8 mouse cellular contexts compared by ENCODE assay signal in the genomic region with DNA sequence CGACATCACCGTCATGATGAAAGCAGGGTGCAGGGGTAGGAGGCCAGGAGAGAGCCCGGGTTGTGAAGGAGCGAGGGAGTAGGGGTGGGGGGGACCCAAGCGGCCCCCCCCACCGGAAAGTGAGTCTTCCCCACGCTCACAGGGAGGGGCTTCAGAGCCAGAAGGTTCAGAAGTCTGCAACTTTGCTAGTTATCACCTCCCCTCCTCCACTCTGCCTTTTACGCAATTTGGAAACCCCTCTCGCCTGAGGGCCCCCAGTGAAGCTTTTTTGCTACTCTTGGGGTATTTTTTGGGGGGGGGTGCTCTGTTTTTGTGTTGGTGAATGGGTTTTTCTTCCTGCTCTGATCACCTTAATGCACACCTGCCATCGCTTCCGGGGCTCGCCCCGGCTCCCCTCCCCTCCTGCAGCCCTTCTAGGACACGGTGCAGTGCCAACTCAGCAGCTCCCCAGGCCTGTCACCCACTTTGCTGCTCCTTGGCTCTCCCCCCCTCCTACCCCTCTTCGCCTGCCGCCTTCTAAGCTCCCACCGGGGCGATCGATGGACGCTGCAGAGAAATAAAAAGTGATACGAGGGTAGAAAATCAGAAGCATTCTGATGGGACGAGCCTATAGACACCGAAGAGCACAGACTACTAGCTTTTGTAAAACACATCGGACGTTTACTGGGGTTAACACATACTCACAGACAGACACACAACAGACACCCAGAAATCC. TPM values are rescaled to one million over a fixed set of nuclear protein-coding genes. Genes with fewer than 3 reads are reported as not detected.
DNase-seq lines count a peak whose midpoint lies in the region; ATAC-seq and TF ChIP-seq lines count a peak whose summit lies in the region.

No protein-coding gene starts in this region.

- no peak for TF ChIP-seq POLR2A in lung, adult 2 months (IDR thresholded peaks at IDR 0.05; ENCODE audit: borderline replicate concordance, extremely low read depth, low read depth, low read length)

- peak overlapping the region; percentile 60 for H3K9ac ChIP-seq in forebrain, embryonic 16.5 days (replicated peaks; ENCODE audit: low read depth, low read length)
- peak overlapping the region; percentile 57; the same call in 1 of the 2 replicates for H3K9ac ChIP-seq in midbrain, embryonic 11.5 days (ENCODE audit: low read length)

- DNase-seq in layer of hippocampus, adult 18-20 months (ENCODE audit: low spot score in 2 of 2): peak; percentile 19 to 28
- DNase-seq in layer of hippocampus, postnatal 10 days (ENCODE audit: low spot score in 2 of 2): no peak
- peak; percentile 77 for DNase-seq in cerebellum, adult 9-11 months
- peak; percentile 93 for DNase-seq in midbrain, embryonic 11.5 days (ENCODE audit: low spot score, missing footprints)
- no peak for DNase-seq in urinary bladder, postnatal 14 days (ENCODE audit: low spot score)
- no peak for DNase-seq in lung, adult 2 months

- H3K4me1 ChIP-seq in forebrain, embryonic 16.5 days (replicated peaks; ENCODE audit: control insufficient read depth, insufficient read depth, low read length): peaks cover 30% of the 10 kb centered on the region
- peaks cover 14% of the 10 kb centered on the region for H3K4me1 ChIP-seq in midbrain, embryonic 11.5 days (ENCODE audit: control insufficient read depth, insufficient read depth, low read length)
- no peaks in the 10 kb centered on the region for H3K4me1 ChIP-seq in lung, adult 2 months (ENCODE audit: control insufficient read depth, insufficient read depth, low read length)

- ATAC-seq in forebrain, embryonic 16.5 days: no peak
- ATAC-seq in midbrain, embryonic 11.5 days (ENCODE audit: low FRiP score): no peak
- ATAC-seq in activated CD4-positive, CD25-positive, alpha-beta regulatory T cell, adult 4 months: no peak

- no peak for TF ChIP-seq CTCF in lung, adult 2 months (IDR thresholded peaks at IDR 0.05; ENCODE audit: insufficient read depth, low read length)

- under 1% methylated on average over 25 of the region's 25 CpGs for WGBS in forebrain, embryonic 16.5 days
- 1% methylated on average over 25 of the region's 25 CpGs for WGBS in midbrain, embryonic 11.5 days
- WGBS in lung, adult 2 months: 2% methylated on average over 25 of the region's 25 CpGs

- H3K4me2 ChIP-seq in forebrain, embryonic 16.5 days (ENCODE audit: low read length): peak overlapping the region; percentile 99
- peak overlapping the region; percentile 99 for H3K4me2 ChIP-seq in midbrain, embryonic 11.5 days

- no peak overlapping the region for H3K27ac ChIP-seq in forebrain, embryonic 16.5 days (ENCODE audit: low read length)
- no peak overlapping the region for H3K27ac ChIP-seq in midbrain, embryonic 11.5 days (ENCODE audit: low read depth, low read length)

- peaks cover 24% of the 10 kb centered on the region for H3K27me3 ChIP-seq in forebrain, embryonic 16.5 days (replicated peaks; ENCODE audit: control insufficient read depth, insufficient read depth, low read length)
- H3K27me3 ChIP-seq in midbrain, embryonic 11.5 days (ENCODE audit: control insufficient read depth, insufficient read depth, low read length): peaks cover 54% of the 10 kb centered on the region

- H3K9me3 ChIP-seq in forebrain, embryonic 16.5 days (ENCODE audit: control insufficient read depth, low read length): no peaks in the 10 kb centered on the region
- H3K9me3 ChIP-seq in midbrain, embryonic 11.5 days (ENCODE audit: control insufficient read depth, low read length): no peaks in the 10 kb centered on the region

- H3K36me3 ChIP-seq in forebrain, embryonic 16.5 days (ENCODE audit: control insufficient read depth, insufficient read depth): no peaks in the 10 kb centered on the region
- H3K36me3 ChIP-seq in midbrain, embryonic 11.5 days (ENCODE audit: control insufficient read depth, insufficient read depth, low read length): no peaks in the 10 kb centered on the region

- H3K4me3 ChIP-seq in forebrain, embryonic 16.5 days (replicated peaks; ENCODE audit: low read length): peak overlapping the region; percentile 69
- peak overlapping the region; percentile 44 for H3K4me3 ChIP-seq in midbrain, embryonic 11.5 days (ENCODE audit: low read depth, low read length)
- H3K4me3 ChIP-seq in lung, adult 2 months (replicated peaks; ENCODE audit: extremely low read depth, low read depth, low read length): no peak overlapping the region

RNA-seq across cellular contexts. Expression of gene Kcna1, which starts 2.7 kb away (rescaled TPM):
- total RNA-seq in layer of hippocampus, adult 18-20 months (2021): 100 to 1,000 TPM; 114 to 118 TPM
- 10 to 100 TPM; 48.5 to 53.7 TPM for total RNA-seq in layer of hippocampus, postnatal 10 days (2021)
- 4.5 and 4.9 TPM in 2 replicates for polyA plus RNA-seq in forebrain, embryonic 16.5 days (2015; fragmentation: Nextera tagmentation; extraction: Ambion mirVana)
- 0.66 and 0.74 TPM in 2 replicates for polyA plus RNA-seq in midbrain, embryonic 11.5 days (2014; fragmentation: Nextera tagmentation; extraction: Ambion mirVana)
- 0.40 and 1.3 TPM in 2 replicates for polyA plus RNA-seq in lung, adult 2 months (2012; rRNA removed)
- polyA plus RNA-seq in activated CD4-positive, CD25-positive, alpha-beta regulatory T cell, adult 4 months (2017; shearing (Covaris generic)): under 1 TPM in 1 of 2 experiments, not detected in 1; 0.13 TPM

Comparison
In these comparisons a context has a peak if more than half of its experiments do, and no peak if none do; other contexts are left out.
1. DNase-seq: peak in layer of hippocampus, adult 18-20 months (2 of 2), cerebellum, adult 9-11 months (single experiment) and midbrain, embryonic 11.5 days (single experiment); none in layer of hippocampus, postnatal 10 days (0 of 2), urinary bladder, postnatal 14 days (single experiment) and lung, adult 2 months (single experiment).